Mouse (Mus musculus) forebrain, embryonic 10.5 days (tissue): ENCODE data around the gene Zc3h12c. TPM values are rescaled to one million over a fixed set of nuclear protein-coding genes. Genes with fewer than 3 reads are reported as not detected.

Source experiments
- DNase-seq: peaks from one replicate; pipeline ENCODE4 v3.0.0-alpha.2; 2017; ENCODE audit warnings: low spot score; ENCODE audit errors: extremely low spot score
- H3K27ac ChIP-seq: fragments of 300-500 bp; sonication (generic); 2 replicates; pipeline ENCODE4 v1.5.1; 2016; ENCODE audit warnings: mild to moderate bottlenecking
- H3K27me3 ChIP-seq: fragments of 300-500 bp; sonication (generic); 2 replicates; pipeline ENCODE4 v1.6.1; 2016; ENCODE audit warnings: mild to moderate bottlenecking; ENCODE audit not compliant: poor library complexity, severe bottlenecking
- H3K36me3 ChIP-seq: fragments of 300-500 bp; sonication (generic); replicated peaks from 2 replicates; pipeline ENCODE4 v1.6.1; 2016; ENCODE audit warnings: mild to moderate bottlenecking, moderate library complexity
- H3K4me1 ChIP-seq: fragments of 300-500 bp; sonication (generic); 2 replicates; pipeline ENCODE4 v1.6.1; 2016
- H3K4me3 ChIP-seq: fragments of 300-500 bp; sonication (generic); 2 replicates; pipeline ENCODE4 v1.5.1; 2016; ENCODE audit warnings: mild to moderate bottlenecking, moderate library complexity
- H3K9me3 ChIP-seq: fragments of 300-500 bp; sonication (generic); 2 replicates; pipeline ENCODE4 v1.6.1; 2016; ENCODE audit warnings: mild to moderate bottlenecking, moderate library complexity
- WGBS: fragments of 180-500 bp; shearing (Covaris S2); methylation state at CpG from one replicate; pipeline ENCODE4 v1.1.7; 2016; 5-methylcytosine and 5-hydroxymethylcytosine counted together
- polyA plus RNA-seq: library from polyadenylated mRNA; unstranded; fragments of >200 nt; fragmentation: Nextera tagmentation; extraction: Ambion mirVana; gene quantifications from 2 replicates; pipeline ENCODE4 v1.2.1, GENCODE M21; 2016

Zc3h12c gene
- polyA plus RNA-seq, 1 experiment from 2014 or later, result 6.0 TPM

- Histone ChIP-seq H3K27me3 (no peaks in the 10 kb centered on the region), H3K27ac (no peak overlapping the region), H3K4me1 (peaks cover 23% of the 10 kb centered on the region), H3K9me3 (peaks cover 5% of the 10 kb centered on the region; the same call in 1 of the 2 replicates), H3K36me3 (peaks cover 19% of the 10 kb centered on the region), H3K4me3 (no peak overlapping the region)
- no peak for DNase-seq
- 91% methylated on average over 1 of the region's 1 CpGs for WGBS
Observed at GRCm38 (mm10) chr9:52158561-52158960, 9.8 kb downstream of the Zc3h12c start.

GRCm38 (mm10) chr9:52155417-52155816 is 13.0 kb downstream of the Zc3h12c start:
- no peak overlapping the region for H3K4me3 ChIP-seq

GRCm38 (mm10) chr9:52154253-52154652 is 14.1 kb downstream of the Zc3h12c start:
- Histone ChIP-seq H3K27me3 (no peaks in the 10 kb centered on the region), H3K4me1 (peaks cover 58% of the 10 kb centered on the region), H3K9me3 (no peaks in the 10 kb centered on the region), H3K27ac (no peak overlapping the region), H3K4me3 (no peak overlapping the region), H3K36me3 (no peaks in the 10 kb centered on the region)
- DNase-seq, result no peak
- 79% methylated on average over 7 of the region's 7 CpGs for WGBS

More at GRCm38 (mm10) chr9:52155417-52155816, 13.0 kb downstream of the Zc3h12c start:
- no peaks in the 10 kb centered on the region; the same call in 1 of the 2 replicates for H3K36me3 ChIP-seq
- WGBS, result 87% methylated on average over 4 of the region's 4 CpGs
- no peak overlapping the region for H3K27ac ChIP-seq
- H3K4me1 ChIP-seq, result peaks cover 51% of the 10 kb centered on the region
- DNase-seq, result no peak
- no peaks in the 10 kb centered on the region for H3K27me3 ChIP-seq
- H3K9me3 ChIP-seq, result no peaks in the 10 kb centered on the region

GRCm38 (mm10) chr9:52152076-52152826 is 16.1 kb downstream of the Zc3h12c start:
- Histone ChIP-seq H3K27me3 (no peaks in the 10 kb centered on the region), H3K9me3 (no peaks in the 10 kb centered on the region), H3K4me3 (no peak overlapping the region; the same call in 1 of the 2 replicates), H3K4me1 (peaks cover 78% of the 10 kb centered on the region), H3K27ac (peak overlapping the region; percentile 48; the same call in 1 of the 2 replicates), H3K36me3 (no peaks in the 10 kb centered on the region)
- no peak for DNase-seq
- 38% methylated on average over 6 of the region's 6 CpGs for WGBS

GRCm38 (mm10) chr9:52149768-52150167 is 18.6 kb downstream of the Zc3h12c start:
- 77% methylated on average over 6 of the region's 6 CpGs for WGBS
- Histone ChIP-seq H3K36me3 (no peaks in the 10 kb centered on the region), H3K4me1 (peaks cover 91% of the 10 kb centered on the region), H3K27me3 (no peaks in the 10 kb centered on the region), H3K27ac (peak overlapping the region; percentile 88), H3K4me3 (peak overlapping the region; percentile 51; the same call in 1 of the 2 replicates), H3K9me3 (no peaks in the 10 kb centered on the region)
- no peak for DNase-seq

GRCm38 (mm10) chr9:52149286-52149685 is 19.1 kb downstream of the Zc3h12c start:
- H3K4me3 ChIP-seq, result peak overlapping the region; percentile 51
- H3K27me3 ChIP-seq, result no peaks in the 10 kb centered on the region
- H3K27ac ChIP-seq, result peak overlapping the region; percentile 88
- peak; percentile 57 for DNase-seq
- peaks cover 91% of the 10 kb centered on the region for H3K4me1 ChIP-seq
- H3K9me3 ChIP-seq, result no peaks in the 10 kb centered on the region
- peaks cover 3% of the 10 kb centered on the region for H3K36me3 ChIP-seq
- WGBS, result 12% methylated on average over 4 of the region's 4 CpGs

- no peak for DNase-seq
- 62% methylated on average over 4 of the region's 4 CpGs for WGBS
- Histone ChIP-seq H3K27ac (peak overlapping the region; percentile 88), H3K9me3 (no peaks in the 10 kb centered on the region), H3K4me1 (peaks cover 91% of the 10 kb centered on the region), H3K36me3 (peaks cover 8% of the 10 kb centered on the region), H3K4me3 (peak overlapping the region; percentile 51), H3K27me3 (no peaks in the 10 kb centered on the region)
Observed at GRCm38 (mm10) chr9:52148831-52149230, 19.5 kb downstream of the Zc3h12c start.

GRCm38 (mm10) chr9:52148311-52148710 is 20.1 kb downstream of the Zc3h12c start:
- peaks cover 13% of the 10 kb centered on the region for H3K36me3 ChIP-seq
- peak overlapping the region; percentile 88 for H3K27ac ChIP-seq
- H3K27me3 ChIP-seq, result no peaks in the 10 kb centered on the region
- H3K4me1 ChIP-seq, result peaks cover 86% of the 10 kb centered on the region
- H3K4me3 ChIP-seq, result peak overlapping the region; percentile 51
- no peaks in the 10 kb centered on the region for H3K9me3 ChIP-seq
- WGBS, result 33% methylated on average over 3 of the region's 3 CpGs
- DNase-seq, result no peak

GRCm38 (mm10) chr9:52146241-52146640 is 22.1 kb downstream of the Zc3h12c start:
- Histone ChIP-seq H3K9me3 (no peaks in the 10 kb centered on the region), H3K4me3 (peak overlapping the region; percentile 51), H3K4me1 (peaks cover 74% of the 10 kb centered on the region), H3K27ac (peak overlapping the region; percentile 80), H3K27me3 (no peaks in the 10 kb centered on the region), H3K36me3 (peaks cover 30% of the 10 kb centered on the region)
- peak; percentile 53 for DNase-seq
- 26% methylated on average over 4 of the region's 4 CpGs for WGBS

- Histone ChIP-seq H3K4me3 (no peak overlapping the region), H3K36me3 (peaks cover 65% of the 10 kb centered on the region), H3K27ac (no peak overlapping the region), H3K27me3 (no peaks in the 10 kb centered on the region), H3K9me3 (no peaks in the 10 kb centered on the region), H3K4me1 (no peaks in the 10 kb centered on the region)
- no peak for DNase-seq
- 91% methylated on average over 2 of the region's 2 CpGs for WGBS
Observed at GRCm38 (mm10) chr9:52132771-52133170, 35.6 kb downstream of the Zc3h12c start.

- H3K4me3 ChIP-seq, result no peak overlapping the region
- no peak for DNase-seq
- H3K27me3 ChIP-seq, result no peaks in the 10 kb centered on the region
- peaks cover 68% of the 10 kb centered on the region for H3K36me3 ChIP-seq
- no peaks in the 10 kb centered on the region for H3K4me1 ChIP-seq
- H3K27ac ChIP-seq, result no peak overlapping the region
- WGBS, result 85% methylated on average over 4 of the region's 4 CpGs
- H3K9me3 ChIP-seq, result no peaks in the 10 kb centered on the region
Observed at GRCm38 (mm10) chr9:52130348-52130747, 38.0 kb downstream of the Zc3h12c start.

GRCm38 (mm10) chr9:52125225-52125624 is 43.1 kb downstream of the Zc3h12c start:
- no peaks in the 10 kb centered on the region for H3K9me3 ChIP-seq
- no peaks in the 10 kb centered on the region for H3K4me1 ChIP-seq
- DNase-seq, result no peak
- no peak overlapping the region for H3K4me3 ChIP-seq
- no peaks in the 10 kb centered on the region for H3K27me3 ChIP-seq
- WGBS, result 92% methylated on average over 6 of the region's 6 CpGs
- peaks cover 77% of the 10 kb centered on the region for H3K36me3 ChIP-seq
- no peak overlapping the region for H3K27ac ChIP-seq

GRCm38 (mm10) chr9:52119212-52119611 is 49.2 kb downstream of the Zc3h12c start:
- H3K9me3 ChIP-seq, result no peaks in the 10 kb centered on the region
- H3K36me3 ChIP-seq, result peaks cover 84% of the 10 kb centered on the region
- no peaks in the 10 kb centered on the region for H3K27me3 ChIP-seq
- WGBS, result 94% methylated on average over 4 of the region's 4 CpGs
- no peaks in the 10 kb centered on the region for H3K4me1 ChIP-seq
- H3K4me3 ChIP-seq, result no peak overlapping the region
- H3K27ac ChIP-seq, result no peak overlapping the region
- DNase-seq, result no peak
